Mouse (Mus musculus) liver, adult (tissue): ENCODE measurements around the gene Adam10.
A peak's percentile ranks its signal among the peaks of the same experiment; 100 is the strongest.

Experiments used
- GATA4 ChIP-seq: IDR thresholded peaks from 2 replicates; pipeline ENCODE4 v1.6.1; 2014; ENCODE audit warnings: mild to moderate bottlenecking, low read length; ENCODE audit not compliant: insufficient replicate concordance

Adam10 gene

DNA sequence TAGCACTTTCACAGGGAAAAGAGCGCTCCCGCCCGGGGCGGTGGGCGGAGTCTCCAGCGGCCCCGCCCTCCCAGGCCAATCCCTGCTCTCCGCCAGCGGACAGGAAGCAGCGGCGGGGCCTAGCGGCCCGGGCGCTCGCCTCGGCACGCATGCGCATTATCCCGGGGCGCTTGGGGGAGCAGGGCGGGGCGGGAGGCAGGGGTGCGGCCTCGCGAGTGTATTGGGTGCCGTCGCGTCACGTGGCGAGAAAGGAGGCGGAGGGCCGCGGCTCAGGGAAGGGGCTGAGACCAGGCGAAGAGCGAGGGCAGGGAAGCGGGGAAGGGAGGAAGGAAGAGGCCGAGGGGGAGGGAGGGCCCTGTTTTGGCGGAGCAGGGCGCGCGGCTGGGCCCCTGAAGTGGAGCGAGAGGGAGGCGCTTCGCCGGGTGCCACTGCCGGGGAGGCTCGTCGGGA lies at the start of gene Adam10:
TSS of gene Adam10 (plus strand) at position 316 of the 450 bp plus-strand sequence.
- TF ChIP-seq GATA4: peak; percentile 7; the same call in 1 of the 2 replicates

- TF ChIP-seq GATA4: no peak
These were observed 49.1 kb upstream of the Adam10 start for GRCm38 (mm10) chr9:70629711-70630110.

DNA sequence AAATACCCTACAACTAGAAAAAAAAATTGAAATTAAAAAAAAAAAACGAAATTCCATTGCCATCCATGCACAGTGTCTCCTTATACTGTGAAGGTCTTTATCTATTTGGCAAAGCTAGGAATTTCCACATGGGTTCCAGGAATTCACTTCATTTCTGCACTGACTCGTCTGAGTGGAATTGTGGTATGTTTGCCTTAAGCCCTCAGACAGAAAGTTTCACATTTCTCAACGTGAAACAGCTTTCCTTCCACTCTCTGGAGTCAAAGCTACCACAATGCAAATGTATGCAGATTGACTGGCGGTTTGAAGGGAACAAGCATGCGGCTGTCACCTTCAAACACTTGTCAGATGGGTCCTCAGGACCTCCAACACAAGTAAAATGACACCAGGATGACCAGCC lies 47.1 kb upstream of the Adam10 start:
- no peak for TF ChIP-seq GATA4

DNA sequence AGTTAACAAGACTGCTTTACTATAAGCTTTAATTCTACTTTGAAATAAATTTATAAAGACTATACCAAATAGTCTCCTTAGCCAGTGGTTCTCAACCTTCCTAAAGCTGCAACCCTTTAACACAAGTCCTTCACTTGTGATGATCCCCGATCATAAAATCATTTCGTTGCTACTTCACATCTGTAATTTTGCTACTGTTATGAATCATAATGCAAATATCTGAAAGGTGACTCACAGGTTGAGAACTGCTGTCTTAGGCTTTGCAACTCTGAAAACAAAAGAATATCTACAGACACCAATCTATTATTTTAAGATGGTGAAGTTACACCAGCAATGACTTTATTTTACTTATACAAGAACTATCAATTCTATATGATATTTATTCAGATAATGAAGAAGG lies 42.0 kb upstream of the Adam10 start:
- TF ChIP-seq GATA4: no peak

DNA sequence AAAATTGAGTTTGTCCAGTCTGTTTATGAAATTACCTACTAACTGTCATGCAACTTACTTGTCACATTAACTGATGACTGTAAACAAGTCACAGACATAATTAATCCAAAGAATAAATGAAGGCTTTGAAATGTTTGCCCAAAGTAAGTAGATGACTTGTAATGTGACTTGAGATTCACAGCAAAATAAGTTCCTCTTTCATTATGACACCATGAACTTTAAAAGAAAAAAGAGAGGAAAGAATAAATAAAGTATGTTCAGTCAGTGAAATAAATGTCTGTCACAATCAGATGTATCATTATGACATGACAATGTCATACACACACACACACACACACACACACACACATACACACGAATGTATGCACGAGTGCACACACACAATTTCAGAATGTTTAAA lies 28.5 kb upstream of the Adam10 start:
- TF ChIP-seq GATA4: no peak

- no peak for TF ChIP-seq GATA4
These were observed 27.8 kb upstream of the Adam10 start for GRCm38 (mm10) chr9:70650994-70651393.

DNA sequence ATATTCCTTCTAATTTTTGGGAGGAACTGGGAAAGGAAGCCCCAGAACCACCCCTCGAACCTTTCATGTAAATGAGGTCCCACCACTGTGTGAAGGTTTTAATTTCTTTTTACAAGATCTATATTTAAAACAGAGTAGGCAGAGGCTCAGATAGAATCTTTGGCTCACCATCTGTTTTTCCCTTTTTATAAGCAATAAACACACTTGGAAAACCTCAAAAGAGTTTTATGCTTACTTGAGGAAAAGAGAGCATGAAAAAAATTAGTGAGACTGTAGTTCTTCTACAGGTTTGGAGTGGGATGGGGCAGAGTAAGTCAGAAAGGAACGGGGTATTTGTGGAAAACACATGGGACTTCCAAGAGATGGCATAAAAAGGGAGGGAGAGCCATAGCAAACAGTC lies 26.6 kb upstream of the Adam10 start:
- no peak for TF ChIP-seq GATA4

DNA sequence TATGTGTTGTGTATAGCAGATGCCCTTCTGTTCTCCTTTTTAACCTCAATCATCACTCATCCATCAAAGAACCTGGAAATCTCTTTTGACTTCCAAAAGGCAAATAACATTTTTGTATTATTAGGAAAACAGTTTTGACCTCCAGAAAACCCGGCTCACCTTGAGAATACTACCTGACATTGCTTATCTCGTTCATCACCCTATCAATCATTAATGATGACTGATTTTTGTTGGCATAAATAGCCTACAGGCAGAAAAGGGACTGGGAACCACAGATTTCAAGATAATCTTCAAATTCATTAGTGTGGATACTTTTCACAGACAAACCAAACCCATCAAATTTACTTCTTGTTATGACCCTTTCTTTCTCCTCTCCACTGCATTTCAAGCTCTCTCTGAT lies 24.9 kb upstream of the Adam10 start:
- TF ChIP-seq GATA4: peak; percentile 84

DNA sequence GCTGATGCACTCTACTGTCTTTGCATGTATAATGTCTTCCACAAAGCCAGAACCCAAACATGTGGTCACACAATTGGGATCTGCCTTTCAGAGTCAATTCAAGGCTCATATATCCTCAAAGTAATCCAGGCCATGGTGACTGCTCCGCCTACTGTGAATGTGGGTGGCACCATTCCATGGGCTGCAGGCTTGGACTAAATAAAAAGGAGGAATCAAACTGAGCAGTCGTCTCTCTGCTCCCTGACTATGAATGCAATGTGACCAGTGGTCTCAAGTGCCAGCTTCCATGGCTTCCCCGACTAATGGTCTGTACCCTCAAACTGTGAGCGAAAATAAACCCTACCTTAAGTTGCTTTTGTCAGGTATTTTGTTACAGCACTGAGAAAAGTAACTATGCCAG lies 24.3 kb upstream of the Adam10 start:
- TF ChIP-seq GATA4: no peak

GRCm38 (mm10) chr9:70655764-70656129 lies 23.1 kb upstream of the Adam10 start:
- no peak for TF ChIP-seq GATA4

DNA sequence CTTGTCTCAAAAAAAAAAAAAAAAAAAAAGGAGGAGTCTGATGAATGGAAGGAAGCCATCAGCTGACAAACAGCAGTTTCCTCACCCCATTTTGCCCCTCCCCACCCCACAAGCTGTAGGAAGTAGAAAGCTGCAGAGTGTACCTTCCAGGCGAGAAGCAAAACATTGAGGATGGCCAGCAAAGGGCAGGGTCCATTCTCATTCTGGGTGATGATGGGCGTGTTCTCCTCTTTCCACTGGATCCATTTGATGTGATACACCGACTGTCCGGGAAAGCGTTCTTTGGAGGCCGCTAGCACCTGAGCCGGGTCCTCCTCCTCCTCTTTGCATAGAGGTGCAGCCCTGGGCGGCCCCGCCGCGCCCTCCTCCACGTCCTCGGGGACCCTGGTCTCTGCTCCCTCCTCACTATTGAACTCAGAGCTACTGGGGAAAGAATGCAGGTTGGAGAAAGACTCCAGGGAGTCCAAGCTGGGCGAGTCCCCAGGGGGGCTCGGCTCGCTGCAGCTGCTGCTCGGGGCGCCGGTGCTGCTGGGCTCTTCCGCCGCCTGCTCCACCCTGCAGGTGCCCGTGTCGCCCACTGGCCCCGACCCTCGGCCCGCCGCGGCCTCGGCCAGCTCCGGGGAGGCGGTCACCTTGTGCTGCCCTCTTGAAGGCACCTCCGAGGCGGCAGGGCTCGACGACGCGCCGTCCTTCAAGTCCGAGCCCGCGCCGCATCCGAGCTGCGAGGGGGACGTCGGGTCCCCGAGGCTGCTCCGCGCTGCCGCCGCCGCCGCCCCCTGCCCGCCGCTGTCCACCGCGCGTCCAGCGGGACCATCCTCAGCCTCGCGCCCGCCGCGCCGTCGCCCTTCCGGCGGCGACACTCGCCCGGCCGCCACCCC lies 22.4 kb upstream of the Adam10 start, which contains the start of gene Gm10642:
TSS of gene Gm10642 (plus strand) at position 122 of the 878 bp plus-strand sequence.
- no peak for TF ChIP-seq GATA4

- TF ChIP-seq GATA4: peak; percentile 70; the same call in 1 of the 2 replicates
These were observed 21.5 kb upstream of the Adam10 start, which contains the start of gene Mindy2 for GRCm38 (mm10) chr9:70657013-70657967. Gene Mindy2, minus strand, starts transcription at chr9:70657174.

DNA sequence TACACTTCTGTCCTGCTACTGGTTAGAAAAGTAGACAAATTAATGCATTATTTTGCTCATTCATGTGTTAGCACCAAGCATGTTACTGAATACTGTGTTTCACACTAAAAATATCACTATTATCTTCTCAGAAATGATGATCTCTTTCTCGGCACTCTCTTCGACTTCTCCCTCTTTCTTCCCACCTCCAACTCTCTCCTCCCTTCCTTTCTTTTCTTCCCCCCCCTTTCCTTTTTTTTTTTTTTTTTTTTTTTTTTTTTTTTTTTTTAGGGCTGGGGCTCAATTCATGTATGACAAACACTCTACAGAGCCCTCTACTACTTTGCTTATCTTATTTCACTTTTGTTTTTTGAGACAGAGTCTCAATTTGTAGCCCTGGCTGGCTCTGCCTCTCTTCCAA lies 20.5 kb upstream of the Adam10 start:
- TF ChIP-seq GATA4: no peak

- TF ChIP-seq GATA4: no peak
These were observed 13.9 kb upstream of the Adam10 start for GRCm38 (mm10) chr9:70664847-70665246.

- no peak for TF ChIP-seq GATA4
These were observed 13.2 kb upstream of the Adam10 start for GRCm38 (mm10) chr9:70665372-70666145.
